Mouse (Mus musculus): ENCODE results near the gene Cnih3.

The Cnih3 gene

DNA sequence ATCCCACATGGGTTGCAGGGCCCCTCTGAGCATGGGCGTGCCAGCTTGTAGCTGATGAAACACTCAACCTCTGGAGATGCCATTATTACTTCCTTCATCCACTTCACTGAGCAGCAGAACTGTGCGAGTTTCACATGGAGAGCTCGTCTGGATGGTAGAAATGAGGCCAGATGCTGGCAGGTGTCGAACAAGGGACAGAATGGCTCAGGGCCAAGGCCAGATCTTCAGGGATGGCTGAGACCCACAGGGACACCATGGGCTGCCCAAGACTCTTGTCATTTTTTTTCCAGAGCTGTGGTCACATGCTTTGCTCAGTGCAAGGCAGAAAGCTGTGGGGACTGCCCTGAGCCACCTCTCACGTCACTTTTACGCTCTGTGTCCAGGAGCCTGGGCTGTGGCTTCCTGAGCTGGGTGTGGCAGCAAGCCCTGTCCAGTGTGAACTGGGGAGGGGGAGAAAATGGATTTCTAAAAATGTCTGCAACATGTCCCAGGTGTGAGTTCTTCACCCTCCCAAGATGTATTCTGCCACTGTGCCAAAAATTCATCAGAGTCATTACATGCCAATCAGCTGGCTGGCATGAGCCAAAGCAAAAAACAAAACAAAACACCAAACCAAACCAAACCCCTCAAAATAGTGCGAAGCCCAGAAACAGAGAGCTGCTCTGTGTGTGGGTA is 107.1 kb downstream of the Cnih3 start:
- DNase-seq, result no peak

DNA sequence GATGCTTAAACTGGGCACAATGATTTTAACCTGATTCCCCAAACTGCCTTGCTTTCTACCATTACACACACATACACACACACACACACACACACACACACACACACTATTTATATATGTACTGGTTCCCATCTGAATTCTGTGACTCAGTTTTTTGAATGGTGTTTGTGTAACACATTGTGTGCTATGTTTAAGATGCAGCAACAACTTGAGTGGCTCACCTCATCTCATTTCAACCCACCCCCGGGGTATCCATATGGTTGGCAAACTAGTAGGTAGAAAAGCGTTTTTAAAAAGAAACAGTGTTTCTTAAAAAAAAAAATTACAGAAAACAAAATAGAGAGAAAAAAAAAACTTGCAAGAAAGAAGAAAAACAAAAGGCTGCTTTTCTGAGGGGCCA is 107.9 kb downstream of the Cnih3 start:
- no peak for DNase-seq

DNA sequence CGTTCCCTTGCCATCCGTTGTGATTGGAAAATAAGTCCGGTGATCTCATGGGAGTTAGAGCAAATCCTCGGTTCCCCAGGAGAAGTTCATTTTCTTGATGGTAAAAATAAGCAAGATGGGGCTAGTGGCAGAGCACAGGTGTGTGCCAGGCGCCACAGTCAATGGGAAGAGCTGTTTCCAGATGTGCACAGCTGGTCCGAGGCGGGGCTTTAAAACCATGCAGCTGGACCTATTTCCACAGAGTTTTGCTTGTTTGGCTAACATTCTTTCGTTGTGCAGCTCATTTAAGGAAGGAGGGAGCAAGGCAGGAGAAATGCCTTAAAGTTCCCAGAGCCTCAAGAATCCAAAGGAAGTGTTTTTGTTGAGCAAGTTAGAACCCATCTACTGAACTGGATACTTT is 109.1 kb downstream of the Cnih3 start:
- no peak for DNase-seq

DNA sequence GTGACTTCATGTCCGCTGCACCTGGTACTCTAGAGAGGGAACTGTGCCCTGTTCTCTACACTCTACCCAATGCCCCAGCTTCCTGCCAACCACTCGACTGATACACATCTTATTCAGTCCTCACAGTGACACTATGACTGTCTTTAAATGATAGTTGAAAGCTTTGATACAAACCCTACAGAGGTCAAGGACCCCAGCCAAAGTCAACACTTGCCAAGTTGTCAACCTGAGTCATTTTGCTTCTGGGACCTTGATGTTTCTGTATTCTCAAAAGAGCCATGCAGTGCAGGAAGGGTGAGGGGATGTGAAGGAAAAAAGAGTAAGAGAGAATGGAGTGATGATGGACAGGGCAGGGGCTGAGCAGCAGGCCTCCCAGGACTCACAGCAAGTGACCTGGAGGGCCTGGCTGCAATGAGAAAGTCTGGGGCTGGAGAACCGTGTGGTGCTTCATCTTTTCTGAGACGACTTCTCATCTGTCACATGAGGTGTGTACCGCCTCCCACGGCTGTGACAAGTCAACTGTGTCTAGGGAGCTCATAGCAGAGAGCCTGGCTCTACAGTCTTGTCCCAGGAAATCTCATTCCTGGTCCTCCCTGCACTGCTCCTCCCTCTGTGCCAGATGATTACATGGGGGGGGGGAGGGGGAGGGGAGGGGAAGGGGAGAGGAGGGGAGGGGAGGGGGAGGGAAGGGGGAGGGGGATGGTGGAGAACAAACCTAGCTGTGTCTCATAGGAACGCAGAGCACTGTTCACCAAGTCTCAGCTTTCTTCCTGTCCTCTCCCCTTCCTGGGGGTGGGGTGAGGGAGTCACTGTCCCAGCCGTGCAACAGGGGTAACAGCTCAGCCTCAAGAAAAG is 109.8 kb downstream of the Cnih3 start:
- no peak for DNase-seq

DNA sequence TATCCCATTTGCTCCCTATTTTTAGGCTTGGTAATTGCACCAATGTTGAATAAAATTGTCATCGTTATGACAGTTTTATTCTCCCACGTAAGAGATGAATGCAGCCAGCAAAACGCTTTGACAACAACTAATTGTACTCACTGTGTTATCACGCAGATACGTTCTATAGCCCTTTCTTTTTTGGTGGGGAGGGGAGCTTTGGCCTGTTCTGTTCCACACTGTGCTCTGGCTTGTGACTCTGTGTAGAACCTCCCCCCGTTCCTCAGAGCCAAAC is 110.4 kb downstream of the Cnih3 start:
- no peak for DNase-seq

DNA sequence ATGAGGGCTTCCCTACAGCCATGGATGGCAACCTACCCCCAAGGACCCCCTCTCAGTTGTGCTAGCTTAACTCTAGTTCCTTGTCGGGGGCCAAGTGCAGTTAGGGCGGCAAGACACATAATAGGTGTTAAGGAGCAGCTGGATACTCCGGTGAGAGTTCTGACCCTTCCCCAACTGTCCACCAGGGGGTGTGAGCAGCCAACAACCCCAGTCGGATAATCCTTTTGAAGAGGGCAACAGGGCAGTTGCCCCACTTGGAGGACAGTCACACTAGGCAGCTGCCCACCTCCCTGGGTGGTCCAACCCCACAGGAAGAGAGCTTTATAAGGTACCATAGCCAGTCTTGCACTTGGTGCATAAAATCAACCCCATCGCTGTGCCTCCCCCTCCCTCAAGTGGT is 112.6 kb downstream of the Cnih3 start:
- peak in 1 of 2 experiments; percentile 45 for DNase-seq

DNA sequence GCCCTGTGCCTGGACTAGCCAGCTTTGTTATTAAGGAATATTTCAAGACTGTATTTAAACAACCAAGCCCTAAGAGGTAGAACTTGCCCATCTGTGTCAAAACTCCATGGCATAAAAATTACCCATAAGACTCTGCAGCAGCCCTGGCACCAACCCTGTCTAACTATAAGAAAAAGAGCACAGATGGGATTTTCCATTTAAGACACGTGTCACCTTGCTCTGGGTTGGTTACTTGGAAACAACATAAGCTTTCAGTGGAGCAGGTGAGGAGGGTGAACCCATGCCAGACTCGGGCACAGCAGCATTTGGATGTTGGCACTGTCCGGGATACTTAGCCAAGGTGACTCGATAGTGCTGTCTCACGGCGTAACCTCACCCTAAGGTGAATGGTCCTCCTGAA is 113.6 kb downstream of the Cnih3 start:
- DNase-seq, result peak in 1 of 2 experiments; percentile 17

DNA sequence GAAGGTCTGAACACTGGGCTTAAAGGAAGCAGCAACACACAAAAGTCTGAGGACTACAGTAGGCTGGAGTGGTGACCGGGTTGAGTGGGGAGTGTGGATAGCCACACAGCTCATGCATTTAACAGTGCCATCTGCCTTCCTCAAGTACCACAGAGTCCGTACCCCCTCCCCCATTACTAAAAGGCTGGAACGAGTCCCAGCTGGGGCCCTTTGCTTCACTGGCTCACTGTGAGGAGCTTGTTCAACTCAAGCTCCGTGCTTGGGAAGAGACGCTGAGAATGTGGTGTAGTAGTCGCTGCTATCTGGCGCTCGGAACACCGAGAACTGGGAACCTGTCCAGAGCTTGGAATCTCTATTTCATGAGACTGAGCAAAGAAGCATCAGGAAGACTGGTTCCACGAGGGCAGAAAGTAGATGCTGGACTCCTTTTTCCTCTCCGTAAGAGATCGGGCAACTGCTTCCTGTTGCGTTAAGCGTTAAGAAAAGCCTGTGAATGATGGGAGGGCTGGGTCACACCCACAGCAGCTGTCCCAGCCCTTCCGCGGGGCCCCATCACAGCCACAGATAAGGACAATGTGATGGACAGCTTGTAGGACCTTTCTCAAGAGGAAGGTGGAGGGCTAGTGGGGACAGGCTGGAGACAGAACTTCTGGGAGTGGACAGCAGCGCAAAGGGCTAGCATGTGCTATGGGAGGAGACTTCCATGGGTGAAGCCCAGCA is 114.3 kb downstream of the Cnih3 start:
- DNase-seq, result peak in 1 of 2 experiments; percentile 20

DNA sequence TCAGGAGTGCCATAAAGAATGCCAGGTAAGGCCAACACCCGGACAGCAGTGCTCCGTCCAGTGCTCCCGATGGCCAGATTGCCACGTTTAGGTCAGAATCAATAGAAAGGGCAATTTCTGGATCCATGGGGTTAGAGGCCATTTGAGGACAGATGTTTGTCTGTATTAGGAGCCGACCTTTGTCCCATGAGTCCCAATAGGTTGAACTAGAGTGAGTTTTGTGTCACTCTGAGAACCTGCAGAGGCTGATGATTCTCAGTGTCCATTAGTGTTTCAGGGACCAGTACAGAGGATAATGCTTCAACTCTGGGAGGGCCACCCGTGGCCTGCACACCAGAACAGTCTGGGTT is 114.9 kb downstream of the Cnih3 start:
- DNase-seq, result no peak

DNA sequence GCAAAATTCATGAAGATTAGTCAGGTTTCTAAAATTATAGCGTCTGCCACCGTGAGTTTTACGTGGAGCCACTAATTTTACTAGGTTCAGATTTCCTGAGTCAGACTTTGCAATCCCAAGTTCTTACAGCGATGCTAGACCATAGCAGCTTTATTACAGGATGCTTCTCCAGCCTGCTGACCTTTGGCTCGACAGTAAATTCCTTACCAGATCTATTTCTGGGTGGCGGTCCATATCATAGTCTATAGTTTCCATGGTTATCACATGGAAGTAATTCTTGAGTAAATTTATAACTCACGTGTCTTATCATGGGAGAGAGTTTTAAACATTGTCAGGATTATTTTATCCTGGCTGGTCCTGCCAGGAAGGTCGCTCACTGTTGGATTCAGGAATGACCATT is 117.0 kb downstream of the Cnih3 start:
- no peak for DNase-seq

DNA sequence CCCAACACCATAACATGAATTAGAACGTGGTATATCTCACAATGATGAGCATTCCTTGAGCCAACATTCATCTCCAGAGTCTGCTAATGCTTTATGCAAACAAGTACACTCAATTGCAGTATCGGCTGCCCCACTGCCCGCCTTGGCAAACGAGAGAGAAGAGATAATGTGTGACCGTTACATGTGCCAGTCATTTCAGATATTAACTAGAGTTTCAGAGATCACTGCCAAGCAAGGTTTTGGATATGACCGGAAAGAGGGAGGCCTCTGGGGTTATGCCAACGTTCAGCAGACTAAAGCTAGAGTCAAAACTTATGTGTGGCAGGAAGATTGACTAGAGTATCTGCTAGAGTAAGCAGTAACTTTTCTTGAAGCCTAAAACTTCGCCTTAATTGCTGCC is 123.7 kb downstream of the Cnih3 start:
- peak; percentile 49 to 54 for DNase-seq

DNA sequence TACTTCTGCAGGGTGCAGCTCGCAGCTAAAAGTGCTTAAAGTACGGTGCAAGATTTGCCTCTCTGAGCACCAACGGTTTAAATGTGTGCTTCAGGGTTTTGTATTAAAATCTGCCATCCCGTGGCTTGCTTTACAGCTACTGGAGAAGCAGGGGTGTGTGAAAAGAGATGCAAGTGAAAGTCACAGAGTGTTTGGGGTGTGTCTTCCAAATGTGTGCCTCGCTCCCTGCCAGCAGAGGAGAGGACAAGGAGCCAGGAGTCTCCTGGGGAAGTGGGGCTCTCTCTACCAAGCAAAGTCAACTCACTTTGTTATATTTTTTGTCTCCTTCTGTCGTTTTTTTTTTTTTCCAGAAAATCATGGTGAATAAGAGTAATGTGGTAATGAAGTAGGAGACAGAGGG is 124.1 kb downstream of the Cnih3 start:
- peak in 1 of 2 experiments; percentile 4 for DNase-seq

DNA sequence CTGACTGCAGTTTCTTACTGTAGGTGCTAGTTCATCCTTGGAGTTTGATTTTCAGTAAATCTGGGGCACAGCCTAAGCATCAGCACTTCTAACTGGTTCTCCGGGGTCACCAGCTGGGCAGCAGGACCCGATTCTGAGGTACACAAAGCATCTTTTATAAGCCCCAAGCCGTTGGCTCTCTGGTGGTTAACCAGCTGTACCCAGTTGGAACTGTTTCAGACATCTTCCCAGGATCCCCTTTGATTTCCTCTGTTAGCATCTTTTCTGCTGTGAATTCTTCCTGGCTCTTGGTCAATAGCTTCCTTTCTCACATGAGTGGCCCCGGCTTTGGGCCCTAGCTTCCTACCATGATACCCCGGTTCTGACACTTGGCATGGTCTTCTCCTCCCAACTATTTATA is 132.3 kb downstream of the Cnih3 start:
- peak in 1 of 2 experiments; percentile 6 for DNase-seq

DNA sequence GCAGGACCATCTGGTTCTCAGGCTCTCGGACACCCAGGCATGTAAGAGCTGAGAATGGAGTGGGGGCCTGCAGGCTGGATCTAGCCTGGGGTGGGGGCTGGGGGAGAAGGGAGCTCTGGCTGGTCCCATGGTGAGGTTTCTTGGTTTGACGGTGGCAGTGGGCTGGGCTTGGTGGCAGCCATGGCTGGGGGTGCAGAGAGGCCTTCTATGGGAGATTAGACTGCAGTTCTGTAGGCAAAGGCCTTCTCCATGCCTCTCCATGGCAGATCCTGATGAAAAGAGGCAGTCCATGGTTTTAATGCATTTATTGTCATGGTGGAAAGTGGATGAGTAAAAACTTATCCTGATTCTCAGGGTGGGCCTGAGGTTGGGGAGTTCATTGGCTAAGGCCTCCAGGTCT is 151.0 kb downstream of the Cnih3 start:
- DNase-seq, result no peak

DNA sequence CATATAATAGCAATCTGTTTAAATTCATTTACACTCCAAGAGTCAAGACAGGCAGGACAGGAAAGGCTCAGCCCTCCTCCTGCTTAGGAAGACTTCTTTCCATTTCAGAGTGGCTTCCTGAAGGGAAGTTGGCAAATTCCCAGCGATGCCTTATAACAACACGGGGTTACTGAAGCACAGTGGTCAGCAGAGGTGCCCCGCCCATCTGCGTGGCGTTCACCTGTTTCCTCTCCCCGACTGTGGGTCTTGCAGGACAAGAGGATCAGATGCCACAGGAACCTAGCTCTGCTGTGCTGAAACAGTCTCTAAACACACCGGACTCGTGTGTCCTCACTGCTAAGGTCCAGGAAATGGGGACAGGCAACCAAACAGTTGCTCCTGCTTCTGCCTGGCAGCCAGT is 152.9 kb downstream of the Cnih3 start:
- peak; percentile 23 to 41 for DNase-seq

Measured in kidney, postnatal 25 days (tissue).